Mouse (Mus musculus): ENCODE results near the gene 9430015G10Rik.

The 9430015G10Rik gene

GRCm38 (mm10) chr4:156171828-156172227, 62.0 kb downstream of the 9430015G10Rik start:
- DNase-seq (ENCODE audit: low read depth, low spot score) = no peak

All from brain, embryonic 18.5 days (tissue).